ENCODE assay signal across 7 mouse cellular contexts in the genomic region with DNA sequence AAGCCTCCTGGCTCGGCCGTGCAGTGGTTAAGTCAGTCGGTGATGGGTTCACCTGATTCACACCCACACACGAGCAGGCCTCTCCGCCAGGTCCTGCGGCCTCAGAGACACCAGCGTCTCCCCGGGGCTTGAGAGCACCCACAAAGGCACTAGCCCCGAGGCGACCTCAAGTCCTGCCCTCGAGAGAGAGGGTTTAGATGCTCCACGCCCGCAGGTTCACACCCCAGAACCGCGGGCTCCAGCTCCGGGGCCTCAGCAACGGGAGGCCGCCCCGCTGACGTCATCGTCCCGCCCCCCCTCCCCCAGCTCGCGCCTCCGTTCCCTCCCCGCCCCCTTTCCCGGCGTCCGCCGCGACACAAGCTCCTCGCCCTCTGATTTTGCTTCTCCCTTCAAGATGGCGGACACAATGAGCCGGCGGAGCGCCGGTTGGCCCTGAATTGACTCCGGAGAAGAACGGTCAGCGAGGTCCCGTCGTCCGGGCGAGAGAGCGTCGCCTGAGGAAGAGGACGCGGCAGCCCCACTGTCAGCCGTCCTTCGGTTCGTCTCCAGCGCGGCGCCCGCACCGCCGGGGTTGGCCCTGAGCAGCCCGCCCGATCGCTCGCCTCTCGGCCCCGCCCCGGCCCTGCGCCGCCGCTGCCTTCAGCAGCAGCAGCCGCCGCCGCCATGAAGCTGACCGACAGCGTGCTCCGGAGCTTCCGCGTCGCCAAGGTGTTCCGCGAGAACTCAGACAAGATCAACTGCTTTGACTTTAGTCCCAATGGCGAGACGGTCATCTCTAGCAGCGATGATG. TPM values are rescaled to one million over a fixed set of nuclear protein-coding genes. Genes with fewer than 3 reads are reported as not detected.
DNase-seq lines count a peak whose midpoint lies in the region; ATAC-seq and TF ChIP-seq lines count a peak whose summit lies in the region.

Gene Wdr82, plus strand, starts transcription at position 373 of the 790 bp plus-strand sequence.

- no peaks in the 10 kb centered on the region for H3K36me3 ChIP-seq in embryonic facial prominence, embryonic 11.5 days (replicated peaks; ENCODE audit: control insufficient read depth, insufficient read depth, low read depth, low read length)
- H3K36me3 ChIP-seq in kidney, adult 2 months (ENCODE audit: control insufficient read depth, insufficient read depth, low read length): no peaks in the 10 kb centered on the region
- H3K36me3 ChIP-seq in limb, embryonic 12.5 days: no peaks in the 10 kb centered on the region
- no peaks in the 10 kb centered on the region for H3K36me3 ChIP-seq in midbrain, embryonic 15.5 days (replicated peaks)
- H3K36me3 ChIP-seq in spleen, adult 2 months (ENCODE audit: control insufficient read depth, insufficient read depth, low read length): no peaks in the 10 kb centered on the region

- H3K27ac ChIP-seq in embryonic facial prominence, embryonic 11.5 days (replicated peaks; ENCODE audit: low read depth, low read length): peak within 1 kb of the TSS; percentile 78
- H3K27ac ChIP-seq in kidney, adult 2 months (ENCODE audit: insufficient read depth, low read depth, low read length): peak within 1 kb of the TSS; percentile 94
- peak within 1 kb of the TSS; percentile 95 for H3K27ac ChIP-seq in limb, embryonic 12.5 days
- peak within 1 kb of the TSS; percentile 99 for H3K27ac ChIP-seq in midbrain, embryonic 15.5 days
- peak within 1 kb of the TSS; percentile 97 for H3K27ac ChIP-seq in spleen, adult 2 months (ENCODE audit: insufficient read depth, low read length)

- TF ChIP-seq POLR2A in kidney, adult 2 months (IDR thresholded peaks at IDR 0.05; ENCODE audit: low read depth, low read length): peak; percentile 81
- peak; percentile 77; the same call in 1 of the 2 replicates for TF ChIP-seq POLR2A in spleen, adult 2 months (IDR thresholded peaks at IDR 0.05; ENCODE audit: low read depth, low read length)

- no peaks in the 10 kb centered on the region for H3K27me3 ChIP-seq in embryonic facial prominence, embryonic 11.5 days (ENCODE audit: control insufficient read depth, insufficient read depth, low read length)
- H3K27me3 ChIP-seq in kidney, adult 2 months (replicated peaks; ENCODE audit: control insufficient read depth, insufficient read depth, low read length): no peaks in the 10 kb centered on the region
- no peaks in the 10 kb centered on the region for H3K27me3 ChIP-seq in limb, embryonic 12.5 days
- no peaks in the 10 kb centered on the region for H3K27me3 ChIP-seq in midbrain, embryonic 15.5 days (replicated peaks)
- H3K27me3 ChIP-seq in spleen, adult 2 months (ENCODE audit: control insufficient read depth, insufficient read depth, low read length): no peaks in the 10 kb centered on the region

- peak within 1 kb of the TSS; percentile 75 for H3K4me2 ChIP-seq in embryonic facial prominence, embryonic 11.5 days (ENCODE audit: low read depth, low read length)
- H3K4me2 ChIP-seq in limb, embryonic 12.5 days: peak within 1 kb of the TSS; percentile 80
- peak within 1 kb of the TSS; percentile 68 for H3K4me2 ChIP-seq in midbrain, embryonic 15.5 days

- WGBS in embryonic facial prominence, embryonic 11.5 days: under 1% methylated on average over 68 of the region's 81 CpGs
- under 1% methylated on average over 81 of the region's 81 CpGs for WGBS in kidney, adult 2 months
- under 1% methylated on average over 80 of the region's 81 CpGs for WGBS in limb, embryonic 12.5 days
- WGBS in midbrain, embryonic 15.5 days: under 1% methylated on average over 80 of the region's 81 CpGs
- under 1% methylated on average over 76 of the region's 81 CpGs for WGBS in spleen, adult 2 months

- H3K4me3 ChIP-seq in embryonic facial prominence, embryonic 11.5 days (ENCODE audit: low read depth, low read length): peak within 1 kb of the TSS; percentile 96
- H3K4me3 ChIP-seq in kidney, adult 2 months (ENCODE audit: insufficient read depth, low read depth, low read length): peak within 1 kb of the TSS; percentile 80
- peak within 1 kb of the TSS; percentile 85 for H3K4me3 ChIP-seq in limb, embryonic 12.5 days (replicated peaks)
- H3K4me3 ChIP-seq in midbrain, embryonic 15.5 days: peak within 1 kb of the TSS; percentile 98
- peak within 1 kb of the TSS; percentile 91 for H3K4me3 ChIP-seq in spleen, adult 2 months (ENCODE audit: extremely low read depth, insufficient read depth, insufficient read length)

- peak within 1 kb of the TSS; percentile 80 for H3K9ac ChIP-seq in embryonic facial prominence, embryonic 11.5 days (replicated peaks; ENCODE audit: low read length)
- H3K9ac ChIP-seq in limb, embryonic 12.5 days (replicated peaks): peak within 1 kb of the TSS; percentile 90
- H3K9ac ChIP-seq in midbrain, embryonic 15.5 days: peak within 1 kb of the TSS; percentile 89

- ATAC-seq in embryonic facial prominence, embryonic 11.5 days (replicated peaks; ENCODE audit: insufficient number of reproducible peaks, low FRiP score, low TSS enrichment, low read depth): peak; percentile 86
- peak; percentile 86 for ATAC-seq in limb, embryonic 12.5 days (ENCODE audit: insufficient number of reproducible peaks, insufficient read depth, low FRiP score, low TSS enrichment, low read depth)
- peak; percentile 92 for ATAC-seq in midbrain, embryonic 15.5 days (replicated peaks)

- H3K9me3 ChIP-seq in embryonic facial prominence, embryonic 11.5 days (replicated peaks; ENCODE audit: control insufficient read depth, low read length): no peaks in the 10 kb centered on the region
- no peaks in the 10 kb centered on the region for H3K9me3 ChIP-seq in limb, embryonic 12.5 days
- no peaks in the 10 kb centered on the region for H3K9me3 ChIP-seq in midbrain, embryonic 15.5 days

- peak; percentile 97 for DNase-seq in adrenal gland, postnatal 14 days
- DNase-seq in embryonic facial prominence, embryonic 11.5 days (ENCODE audit: low spot score): peak; percentile 93
- DNase-seq in heart, adult 11 months: peak; percentile 99
- peak; percentile 95 for DNase-seq in kidney, adult 2 months
- peak; percentile 86 to 87 for DNase-seq in spleen, adult 2 months (ENCODE audit: low read depth in 1 of 2, low spot score in 2 of 2)

- TF ChIP-seq CTCF in kidney, adult 2 months (conservative IDR thresholded peaks at IDR 0.05; ENCODE audit: insufficient read depth, insufficient read length, low read depth, low read length): no peak
- TF ChIP-seq CTCF in spleen, adult 2 months (IDR thresholded peaks at IDR 0.05; ENCODE audit: extremely low read depth, insufficient read depth, insufficient read length, insufficient replicate concordance): no peak

- no peaks in the 10 kb centered on the region for H3K4me1 ChIP-seq in embryonic facial prominence, embryonic 11.5 days (ENCODE audit: control insufficient read depth, insufficient read depth, low read length)
- H3K4me1 ChIP-seq in kidney, adult 2 months (ENCODE audit: control insufficient read depth, insufficient read depth, low read length): peaks cover 20% of the 10 kb centered on the region
- H3K4me1 ChIP-seq in limb, embryonic 12.5 days (replicated peaks): peaks cover 31% of the 10 kb centered on the region
- H3K4me1 ChIP-seq in midbrain, embryonic 15.5 days: peaks cover 44% of the 10 kb centered on the region
- peaks cover 6% of the 10 kb centered on the region for H3K4me1 ChIP-seq in spleen, adult 2 months (ENCODE audit: control insufficient read depth, insufficient read depth, insufficient read length)

RNA-seq across cellular contexts. Expression of gene Wdr82, which starts in this region (rescaled TPM):
- total RNA-seq in adrenal gland, postnatal 14 days (2021): 83.9 and 84.7 TPM in 2 replicates
- polyA plus RNA-seq in embryonic facial prominence, embryonic 11.5 days (2014; fragmentation: Nextera tagmentation; extraction: Ambion mirVana): 32.9 and 33.0 TPM in 2 replicates
- polyA plus RNA-seq in kidney, adult 2 months (2012; rRNA removed): 37.6 and 38.9 TPM in 2 replicates
- polyA plus RNA-seq in limb, embryonic 12.5 days (2016; fragmentation: Nextera tagmentation; extraction: Ambion mirVana): 30.1 and 31.3 TPM in 2 replicates
- 40.5 and 41.1 TPM in 2 replicates for polyA plus RNA-seq in midbrain, embryonic 15.5 days (2015; fragmentation: Nextera tagmentation; extraction: Ambion mirVana)
- 41.3 and 53.3 TPM in 2 replicates for polyA plus RNA-seq in spleen, adult 2 months (2012; rRNA removed)

Comparison
In these comparisons a context has a peak if more than half of its experiments do, and no peak if none do; other contexts are left out.
1. Peak in every context shown above with its lines: DNase-seq, ATAC-seq, H3K4me3 ChIP-seq and H3K27ac ChIP-seq.